Mouse (Mus musculus): Measurements from ENCODE around the gene Arglu1.

GRCm38 (mm10) chr8:8661759-8662138 lies 28.6 kb downstream of the Arglu1 start:
- TF ChIP-seq RCOR1 (conservative IDR thresholded peaks at IDR 0.05; ENCODE audit: low read depth, low read length) (no peak), MAX (IDR thresholded peaks at IDR 0.05; ENCODE audit: low read length) (no peak), USF2 (conservative IDR thresholded peaks at IDR 0.05; ENCODE audit: low read depth, low read length) (no peak), CTCF (conservative IDR thresholded peaks at IDR 0.05 in 1 of 2, IDR thresholded peaks at IDR 0.05 in 1 of 2; ENCODE audit: low read depth in 2 of 2, low read length in 2 of 2) (no peak; a peak in 1 of 4 replicates), KAT2A (IDR thresholded peaks at IDR 0.05; ENCODE audit: insufficient replicate concordance, low read length) (no peak), CHD1 (IDR thresholded peaks at IDR 0.05; ENCODE audit: low read depth, low read length) (no peak), MAZ (IDR thresholded peaks at IDR 0.05; ENCODE audit: low read depth, low read length) (no peak), CHD2 (IDR thresholded peaks at IDR 0.05; ENCODE audit: low read length) (no peak), POLR2A (IDR thresholded peaks at IDR 0.05; ENCODE audit: low read depth, low read length) (no peak), SIN3A (IDR thresholded peaks at IDR 0.05; ENCODE audit: low read length) (no peak), GABPA (IDR thresholded peaks at IDR 0.05; ENCODE audit: insufficient replicate concordance, low read depth, low read length) (no peak), EP300 (IDR thresholded peaks at IDR 0.05; ENCODE audit: low read length) (no peak)
